Mouse (Mus musculus): ENCODE results near the gene Prkcq.

DNA sequence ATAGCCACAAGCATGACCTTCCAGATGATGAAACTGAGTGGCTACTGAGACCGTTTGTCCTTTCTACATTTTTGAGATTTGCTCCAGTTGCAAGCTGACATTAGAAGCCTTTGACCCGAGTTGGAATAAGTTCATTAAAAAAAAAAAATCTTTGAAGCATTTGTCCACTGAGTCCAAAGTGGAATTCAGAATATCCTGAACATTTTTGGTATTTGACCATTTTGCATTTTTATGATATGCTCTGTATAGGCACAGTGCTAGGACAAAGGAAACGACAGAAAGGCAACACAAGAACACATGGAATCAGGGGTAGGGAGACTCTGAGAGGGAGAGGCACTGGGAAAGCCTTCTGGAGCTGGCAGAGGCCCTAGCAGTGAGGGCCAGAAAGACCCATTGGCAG lies 9.2 kb upstream of the Prkcq start:
- no peak for TF ChIP-seq CTCF (conservative IDR thresholded peaks at IDR 0.05; ENCODE audit: low read length)
- TF ChIP-seq POU5F1 (IDR thresholded peaks at IDR 0.05; ENCODE audit: borderline replicate concordance, low read length), result no peak
- TF ChIP-seq NANOG (IDR thresholded peaks at IDR 0.05; ENCODE audit: borderline replicate concordance, low read length), result no peak
